Mouse (Mus musculus) heart, embryonic 14.5 days (tissue): ENCODE data around the gene Trabd2b. TPM values are rescaled to one million over a fixed set of nuclear protein-coding genes. Genes with fewer than 3 reads are reported as not detected.

Experiments used
- ATAC-seq: fragments of 200-750 bp; cut with Nextera tagmentation; 2 replicates; pipeline ENCODE4 v1.8.0; 2017; ENCODE audit warnings: low read depth, moderate TSS enrichment; ENCODE audit not compliant: insufficient number of reproducible peaks, insufficient read depth, low FRiP score
- H3K27ac ChIP-seq, 2 experiments: fragments of 200-500 bp in 1 of 2; fragments of 300-500 bp in 1 of 2; sonication (generic) in 1 of 2; replicated peaks in 1 of 2; 2 replicates each; pipeline ENCODE4 v1.5.1; 2012 to 2014; ENCODE audit warnings: low read depth in 2 of 2, low read length in 2 of 2, control low read depth in 1 of 2, mild to moderate bottlenecking in 1 of 2, mixed read lengths in 1 of 2; ENCODE audit not compliant: control insufficient read depth in 1 of 2, insufficient read depth in 1 of 2
- H3K27me3 ChIP-seq: fragments of 300-500 bp; sonication (generic); 2 replicates; pipeline ENCODE4 v1.6.1; 2014; ENCODE audit warnings: mild to moderate bottlenecking, low read length, control low read depth; ENCODE audit not compliant: control insufficient read depth, insufficient read depth
- H3K36me3 ChIP-seq: fragments of 300-500 bp; sonication (generic); 2 replicates; pipeline ENCODE4 v1.6.1; 2014; ENCODE audit warnings: mild to moderate bottlenecking, control low read depth, low read length, mixed read lengths; ENCODE audit not compliant: control insufficient read depth, insufficient read depth
- H3K4me1 ChIP-seq, 2 experiments: fragments of 200-500 bp in 1 of 2; fragments of 300-500 bp in 1 of 2; sonication (generic) in 1 of 2; 2 replicates each; pipeline ENCODE4 v1.6.1; 2012 to 2014; ENCODE audit warnings: low read length in 2 of 2, control low read depth in 1 of 2, mixed read lengths in 1 of 2; ENCODE audit not compliant: control insufficient read depth in 2 of 2, insufficient read depth in 2 of 2
- H3K4me2 ChIP-seq: fragments of 300-500 bp; sonication (generic); 2 replicates; pipeline ENCODE4 v1.6.1; 2014; ENCODE audit warnings: mild to moderate bottlenecking, low read length
- H3K4me3 ChIP-seq, 2 experiments: fragments of 200-500 bp in 1 of 2; fragments of 300-500 bp in 1 of 2; sonication (generic) in 1 of 2; 2 replicates each; pipeline ENCODE4 v1.5.1; 2012 to 2014; ENCODE audit warnings: low read length in 2 of 2, mild to moderate bottlenecking in 2 of 2, control low read depth in 1 of 2, low read depth in 1 of 2, moderate library complexity in 1 of 2; ENCODE audit not compliant: control insufficient read depth in 1 of 2, insufficient read depth in 1 of 2
- H3K9ac ChIP-seq: fragments of 300-500 bp; sonication (generic); 2 replicates; pipeline ENCODE4 v1.6.1; 2014; ENCODE audit warnings: mild to moderate bottlenecking, low read length
- H3K9me3 ChIP-seq: fragments of 300-500 bp; sonication (generic); 2 replicates; pipeline ENCODE4 v1.6.1; 2016; ENCODE audit warnings: low read length, control low read depth; ENCODE audit not compliant: control insufficient read depth
- WGBS: fragments of 180-500 bp; shearing (Covaris S2); extraction: QIAGEN DNeasy Blood & Tissue Kit; methylation state at CpG from one replicate; pipeline ENCODE4 v1.1.7; 2014; 5-methylcytosine and 5-hydroxymethylcytosine counted together
- polyA plus RNA-seq: library from polyadenylated mRNA; unstranded; fragments of >200 nt; fragmentation: Nextera tagmentation; extraction: Ambion mirVana; gene quantifications from 2 replicates; pipeline ENCODE4 v1.2.1, GENCODE M21; 2014

Gene Trabd2b
- polyA plus RNA-seq, 1 experiment from 2014 or later: 2.7 TPM

- 28% methylated on average over 11 of the region's 11 CpGs for WGBS
- Histone ChIP-seq H3K9ac (peak overlapping the region; percentile 34; the same call in 1 of the 2 replicates), H3K4me2 (no peak overlapping the region; the same call in 1 of the 2 replicates), H3K36me3 (no peaks in the 10 kb centered on the region), H3K4me1 (peaks cover 7 to 15% of the 10 kb centered on the region in 2 experiments; a peak in 3 of 4 replicates), H3K4me3 (no peak overlapping the region), H3K9me3 (no peaks in the 10 kb centered on the region), H3K27ac (no peak overlapping the region), H3K27me3 (peaks cover 69% of the 10 kb centered on the region)
- ATAC-seq: no peak
Observed at GRCm38 (mm10) chr4:114477082-114477771, 70.7 kb downstream of the Trabd2b start.

DNA sequence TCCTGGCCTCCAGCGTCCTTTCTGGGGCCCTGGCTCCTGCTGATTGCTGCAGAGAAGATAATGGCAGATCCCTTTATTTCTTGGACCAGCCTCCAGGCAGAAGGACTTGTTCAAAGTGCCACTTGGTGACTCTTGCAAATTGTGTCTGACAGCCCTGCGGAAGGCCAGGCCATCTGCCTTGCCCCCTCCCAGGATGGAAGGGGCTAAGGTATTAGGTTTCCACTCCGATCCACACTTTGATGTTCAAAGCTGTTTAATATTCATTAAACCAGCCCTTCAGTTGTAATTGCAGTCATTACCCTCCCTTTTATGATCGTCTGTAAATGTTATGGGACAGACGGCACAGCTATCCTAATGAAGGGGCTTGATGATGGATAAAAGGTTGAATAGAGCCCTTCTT lies 75.0 kb downstream of the Trabd2b start:
- Histone ChIP-seq H3K27ac (no peak overlapping the region), H3K9me3 (no peaks in the 10 kb centered on the region), H3K4me3 (no peak overlapping the region), H3K36me3 (no peaks in the 10 kb centered on the region), H3K4me2 (no peak overlapping the region), H3K4me1 (peaks cover 12 to 21% of the 10 kb centered on the region in 2 experiments; a peak in 3 of 4 replicates), H3K27me3 (peaks cover 58% of the 10 kb centered on the region), H3K9ac (no peak overlapping the region)
- ATAC-seq: no peak
- whole genome bisulfite sequencing: 60% methylated on average over 5 of the region's 5 CpGs

DNA sequence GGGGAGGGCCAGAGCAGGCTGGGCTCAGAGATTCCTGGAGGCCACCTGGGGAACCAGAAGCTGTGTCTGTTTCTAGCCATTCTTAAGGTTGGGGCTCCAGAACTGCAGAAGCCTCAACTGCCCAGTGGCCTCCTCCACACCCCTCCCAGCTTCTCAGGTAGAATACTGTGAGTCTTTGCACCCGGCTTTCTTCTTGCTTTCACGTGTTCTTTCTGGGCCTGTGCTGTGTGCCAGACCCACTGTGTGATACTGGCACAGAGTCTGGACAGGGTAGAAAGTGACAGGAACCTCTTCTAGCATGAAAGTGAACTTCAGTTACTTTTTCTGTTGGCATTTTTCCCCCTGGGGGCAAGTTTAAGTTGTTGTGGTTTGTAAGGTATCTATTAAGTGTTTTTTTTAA lies 77.6 kb downstream of the Trabd2b start:
- H3K4me3 ChIP-seq: no peak overlapping the region
- H3K36me3 ChIP-seq: no peaks in the 10 kb centered on the region
- H3K27me3 ChIP-seq: peaks cover 54% of the 10 kb centered on the region
- no peak overlapping the region for H3K4me2 ChIP-seq
- no peaks in the 10 kb centered on the region for H3K9me3 ChIP-seq
- 62% methylated on average over 2 of the region's 2 CpGs for WGBS
- peaks cover 16 to 21% of the 10 kb centered on the region in 2 experiments for H3K4me1 ChIP-seq
- ATAC-seq: no peak
- no peak overlapping the region for H3K9ac ChIP-seq
- H3K27ac ChIP-seq: no peak overlapping the region

GRCm38 (mm10) chr4:114485996-114486395 lies 79.5 kb downstream of the Trabd2b start:
- Histone ChIP-seq H3K4me3 (no peak overlapping the region), H3K27me3 (peaks cover 52% of the 10 kb centered on the region), H3K36me3 (no peaks in the 10 kb centered on the region), H3K9me3 (peaks cover 4% of the 10 kb centered on the region; the same call in 1 of the 2 replicates), H3K4me1 (peaks cover 16 to 21% of the 10 kb centered on the region in 2 experiments), H3K9ac (no peak overlapping the region), H3K27ac (peak overlapping the region in 1 of 2 experiments; percentile 58; a peak in 2 of 4 replicates), H3K4me2 (no peak overlapping the region)
- ATAC-seq: peak; percentile 82
- WGBS: 6% methylated on average over 5 of the region's 5 CpGs

- Histone ChIP-seq H3K27ac (peak overlapping the region in 1 of 2 experiments; percentile 58; a peak in 1 of 4 replicates), H3K4me2 (no peak overlapping the region), H3K4me1 (peaks cover 16 to 21% of the 10 kb centered on the region in 2 experiments), H3K27me3 (peaks cover 52% of the 10 kb centered on the region), H3K4me3 (no peak overlapping the region), H3K9me3 (peaks cover 4% of the 10 kb centered on the region; the same call in 1 of the 2 replicates), H3K9ac (no peak overlapping the region), H3K36me3 (no peaks in the 10 kb centered on the region)
- WGBS: 34% methylated on average over 2 of the region's 2 CpGs
- ATAC-seq: peak; percentile 37; the same call in 1 of the 2 replicates
Observed at GRCm38 (mm10) chr4:114486885-114487531, 80.5 kb downstream of the Trabd2b start.

DNA sequence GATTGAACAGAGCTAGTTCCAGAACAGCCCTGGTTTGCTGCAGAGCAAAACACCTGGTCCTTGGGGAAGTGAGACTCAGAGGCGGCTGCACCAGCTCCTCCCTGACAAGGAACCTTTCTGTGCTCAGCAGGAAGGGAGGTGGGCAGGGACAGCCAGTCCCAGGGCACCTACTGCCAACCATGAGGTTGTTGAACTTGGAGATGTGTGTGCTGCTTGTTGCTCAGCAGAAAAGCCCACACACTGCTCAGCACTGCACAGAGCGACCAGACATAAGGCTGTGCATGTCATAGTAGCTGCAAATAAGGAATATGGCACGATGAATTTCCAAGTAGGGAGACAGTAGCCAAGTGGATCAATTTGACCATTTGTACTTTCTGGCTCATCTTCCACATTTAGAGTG lies 81.2 kb downstream of the Trabd2b start:
- Histone ChIP-seq H3K4me1 (peaks cover 16 to 21% of the 10 kb centered on the region in 2 experiments), H3K4me3 (no peak overlapping the region), H3K9ac (no peak overlapping the region), H3K4me2 (no peak overlapping the region), H3K27me3 (peaks cover 46% of the 10 kb centered on the region), H3K27ac (0 out of 4 replicates have a peak overlapping the region, but pooled peaks of 1 of the 2 experiments have one; percentile 5), H3K9me3 (peaks cover 4% of the 10 kb centered on the region; the same call in 1 of the 2 replicates), H3K36me3 (no peaks in the 10 kb centered on the region)
- no peak for ATAC-seq
- WGBS: 78% methylated on average over 3 of the region's 3 CpGs

GRCm38 (mm10) chr4:114492157-114492556 lies 85.6 kb downstream of the Trabd2b start:
- 67% methylated on average over 4 of the region's 4 CpGs for WGBS

More at GRCm38 (mm10) chr4:114492157-114492556, 85.6 kb downstream of the Trabd2b start:
- H3K9me3 ChIP-seq: peaks cover 4% of the 10 kb centered on the region; the same call in 1 of the 2 replicates
- H3K4me2 ChIP-seq: no peak overlapping the region
- no peak for ATAC-seq
- no peaks in the 10 kb centered on the region for H3K36me3 ChIP-seq
- peaks cover 5 to 15% of the 10 kb centered on the region in 2 experiments for H3K4me1 ChIP-seq
- no peak overlapping the region for H3K27ac ChIP-seq
- no peak overlapping the region for H3K4me3 ChIP-seq
- peaks cover 65% of the 10 kb centered on the region for H3K27me3 ChIP-seq
- no peak overlapping the region for H3K9ac ChIP-seq
